Mouse (Mus musculus) layer of hippocampus, adult 9-11 months (tissue): ENCODE results near the gene Mdga2.
A peak's percentile ranks its signal among the peaks of the same experiment; 100 is the strongest.

ENCODE experiments used
- DNase-seq: peaks from one replicate; pipeline ENCODE4 v3.0.0; 2022

The Mdga2 gene

GRCm38 (mm10) chr12:67222221-67223025, at the start of gene Mdga2:
Gene Mdga2 (minus strand): TSS chr12:67222549.
- peak; percentile 74 for DNase-seq

DNA sequence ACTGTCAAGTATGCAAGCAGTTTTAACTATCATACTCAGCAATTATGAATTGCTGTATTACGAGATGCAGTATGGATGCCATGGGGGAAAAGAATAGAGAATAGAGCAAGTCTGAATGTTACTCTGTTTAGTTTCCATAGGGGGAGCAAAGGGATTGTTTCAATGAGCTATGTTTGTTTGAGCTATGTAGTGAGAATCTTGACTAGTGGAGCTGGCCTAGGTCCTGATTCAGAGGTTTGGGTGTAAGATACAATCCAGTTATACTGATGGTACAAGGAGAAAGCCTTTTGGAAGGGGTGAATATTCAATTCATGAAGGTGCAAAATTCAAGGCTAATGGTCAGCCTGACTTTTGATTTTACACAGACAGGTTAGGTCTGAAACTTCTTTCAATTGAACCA, 45.1 kb upstream of the Mdga2 start:
- DNase-seq, result no peak

DNA sequence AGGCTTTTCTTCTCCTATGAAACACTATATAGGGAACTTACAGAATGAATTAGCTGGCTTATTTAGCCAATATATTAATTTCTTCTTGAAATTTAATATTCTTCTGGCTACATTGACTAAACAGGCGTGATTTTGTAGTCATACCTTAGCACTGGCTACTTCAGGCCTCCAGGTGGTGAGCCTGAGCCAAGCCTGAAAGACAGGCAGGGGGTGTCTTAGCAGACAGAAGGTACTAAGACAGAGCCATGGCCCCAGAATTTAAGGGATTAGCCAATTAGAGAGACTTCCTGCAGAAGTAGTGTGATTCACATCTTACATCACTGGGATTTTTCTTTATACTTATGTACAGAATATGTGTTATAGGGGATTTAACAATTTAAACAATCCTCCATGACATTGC, 1.2 kb upstream of the Mdga2 start:
- no peak for DNase-seq

DNA sequence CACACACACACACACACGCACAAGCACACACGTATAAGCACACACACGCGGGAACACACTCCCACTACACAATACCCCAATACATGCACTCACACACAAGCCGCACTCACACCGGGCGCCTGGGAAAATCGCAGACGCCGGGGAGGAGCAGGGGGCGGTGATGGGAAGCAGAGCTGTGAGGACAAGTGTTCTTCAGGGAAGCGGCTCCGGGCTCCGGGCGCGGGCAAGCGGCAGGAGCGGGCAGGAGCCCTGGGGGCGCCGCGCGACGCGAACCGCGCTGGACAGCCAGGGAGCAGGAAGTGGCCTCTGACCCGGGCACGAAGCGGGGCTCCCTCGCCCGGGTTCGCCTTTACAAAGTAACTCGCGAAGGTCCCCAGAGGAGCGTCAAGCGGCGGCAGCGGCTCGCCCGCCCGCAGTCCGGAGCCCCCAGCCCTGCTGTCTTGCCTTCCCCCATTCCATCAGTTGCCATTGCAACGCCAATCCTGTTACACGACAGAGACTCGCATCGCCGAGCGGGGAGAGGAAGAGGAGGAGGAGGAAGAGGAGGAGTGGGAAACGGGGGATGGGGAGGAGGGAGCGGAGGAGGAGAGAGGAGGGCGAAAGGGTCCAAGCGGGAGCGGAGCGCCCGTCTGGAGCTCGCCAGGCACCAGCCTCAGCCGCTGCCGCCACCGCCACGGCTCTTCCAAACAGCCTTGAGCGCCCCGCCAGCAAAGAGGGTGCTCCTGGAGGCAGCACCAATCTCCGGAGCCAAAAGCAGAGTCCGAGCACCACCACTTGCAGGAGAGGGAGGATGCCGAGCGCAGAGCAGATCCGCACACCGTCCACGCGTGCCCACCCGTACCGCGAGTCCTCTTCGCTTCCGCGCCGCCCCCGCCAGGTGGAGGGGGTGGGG, 774 bp downstream of the Mdga2 start:
- peak; percentile 61 for DNase-seq

- peak; percentile 57 for DNase-seq
Observed at GRCm38 (mm10) chr12:67220641-67221231, 1.6 kb downstream of the Mdga2 start.

DNA sequence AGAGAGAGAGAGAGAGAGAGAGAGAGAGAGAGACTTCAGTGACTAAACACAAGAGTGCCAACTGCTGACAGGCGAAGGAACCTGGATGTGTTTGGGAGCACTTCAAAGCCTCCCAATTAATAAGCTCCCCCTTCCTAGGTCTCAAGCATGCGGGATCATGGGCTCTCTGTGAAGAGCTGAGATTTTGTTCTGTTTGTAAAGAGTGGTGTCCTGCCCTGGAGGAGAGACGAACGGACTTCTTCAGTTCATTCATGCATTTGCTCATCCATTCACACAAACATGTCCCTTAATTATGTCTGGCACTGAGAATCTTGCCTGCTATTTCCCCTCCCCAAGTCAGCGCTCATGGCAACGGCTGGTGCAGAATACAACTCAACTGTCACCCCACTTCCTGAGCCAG, 2.3 kb downstream of the Mdga2 start:
- DNase-seq, result peak; percentile 14

- no peak for DNase-seq
Observed at GRCm38 (mm10) chr12:67219564-67219963, 2.8 kb downstream of the Mdga2 start.

- peak; percentile 22 for DNase-seq
Observed at GRCm38 (mm10) chr12:67212801-67213200, 9.5 kb downstream of the Mdga2 start.

- DNase-seq, result no peak
Observed at GRCm38 (mm10) chr12:67178155-67178554, 44.2 kb downstream of the Mdga2 start.

DNA sequence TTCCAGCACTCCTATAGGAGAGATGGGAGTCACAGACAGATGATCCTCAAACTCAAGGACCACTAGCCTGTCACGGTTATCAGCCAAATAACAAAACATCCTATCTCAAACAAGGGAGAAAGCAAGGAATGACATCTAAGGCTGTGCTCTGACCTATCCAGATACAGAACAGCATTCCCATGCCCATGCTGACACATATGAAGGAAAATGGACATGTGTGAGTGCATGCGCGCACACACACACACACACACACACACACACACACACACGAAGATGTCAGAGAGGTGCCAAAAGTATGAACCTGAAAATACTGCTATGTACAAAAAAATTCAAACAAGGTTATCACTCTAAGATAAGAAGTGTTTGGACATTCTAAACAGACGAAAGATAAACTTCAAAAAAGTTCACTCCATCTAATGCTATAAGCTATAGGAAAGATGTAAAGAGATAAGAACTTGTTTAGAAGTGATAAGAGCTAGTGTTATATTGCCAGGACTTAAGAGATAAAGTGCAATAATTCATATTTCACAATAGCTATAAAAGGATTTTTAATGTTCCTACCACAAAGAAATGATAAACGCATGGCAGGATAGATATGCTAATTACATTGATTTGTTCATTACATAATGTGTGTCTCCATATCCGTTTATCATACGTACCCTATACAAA, 65.6 kb downstream of the Mdga2 start:
- no peak for DNase-seq

DNA sequence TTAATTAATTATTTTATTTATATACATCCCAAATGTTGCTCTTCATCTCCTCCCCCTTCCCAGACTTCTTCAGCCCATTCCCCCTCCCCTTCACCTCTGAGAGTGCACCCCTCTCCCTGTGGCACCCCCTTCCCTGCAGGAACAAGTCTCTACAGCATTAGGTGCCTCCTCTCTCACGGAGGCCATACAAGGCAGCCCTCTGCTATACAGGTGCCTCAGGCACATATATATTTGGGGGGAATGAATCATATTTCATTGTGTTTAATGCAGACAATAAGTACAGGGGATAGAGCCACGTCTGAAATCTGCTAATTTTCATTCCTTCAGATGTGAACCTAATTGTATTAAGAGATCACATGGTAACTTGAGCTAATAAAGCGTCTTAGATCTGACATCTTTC, 69.3 kb downstream of the Mdga2 start:
- no peak for DNase-seq

GRCm38 (mm10) chr12:67141605-67142004, 80.7 kb downstream of the Mdga2 start:
- no peak for DNase-seq

GRCm38 (mm10) chr12:67140131-67140530, 82.2 kb downstream of the Mdga2 start:
- DNase-seq, result no peak

GRCm38 (mm10) chr12:67127457-67127856, 94.9 kb downstream of the Mdga2 start:
- DNase-seq, result no peak

DNA sequence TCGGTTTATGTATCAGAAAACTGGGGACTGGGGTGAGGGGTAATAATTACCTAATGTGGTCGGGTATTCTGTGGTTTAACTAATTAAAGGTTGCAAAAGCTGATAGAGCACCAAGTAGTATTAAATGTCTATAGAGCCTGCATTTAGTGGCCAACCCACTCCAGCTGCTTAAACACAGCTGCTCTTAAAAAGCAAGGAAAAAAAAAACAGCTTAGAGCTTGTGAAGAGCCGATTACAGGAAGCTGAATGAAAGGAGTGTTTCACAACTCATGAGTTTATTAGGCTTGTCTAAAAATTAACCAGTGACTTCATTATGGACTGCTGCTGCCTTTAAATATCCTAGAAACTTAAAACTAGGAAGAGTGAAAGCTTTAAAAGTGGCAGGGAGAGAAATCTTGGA, 98.5 kb downstream of the Mdga2 start:
- no peak for DNase-seq

GRCm38 (mm10) chr12:67118652-67119515, 103.5 kb downstream of the Mdga2 start:
- DNase-seq, result no peak

GRCm38 (mm10) chr12:67104171-67104570, 118.2 kb downstream of the Mdga2 start:
- DNase-seq, result no peak

DNA sequence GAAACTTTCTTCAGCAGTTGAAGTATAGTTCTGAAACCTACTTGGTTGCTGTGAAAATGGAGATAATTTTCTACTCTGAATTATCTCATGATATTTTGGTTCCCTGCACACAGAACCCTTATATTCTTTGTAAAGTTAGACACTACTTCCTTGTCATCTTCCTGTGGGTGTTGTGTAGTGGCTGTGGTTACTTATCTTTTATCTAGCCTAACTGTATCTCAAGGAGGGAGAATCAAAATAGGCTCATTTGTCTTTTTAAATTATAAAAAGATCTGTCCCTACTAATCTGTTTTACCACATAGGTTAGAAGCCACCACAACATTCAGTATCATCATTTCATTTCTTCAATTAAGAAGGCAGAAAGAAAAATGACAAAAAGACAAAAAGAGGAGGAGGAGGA, 127.9 kb downstream of the Mdga2 start:
- no peak for DNase-seq

GRCm38 (mm10) chr12:67090420-67090965, 131.9 kb downstream of the Mdga2 start:
- DNase-seq, result no peak

DNA sequence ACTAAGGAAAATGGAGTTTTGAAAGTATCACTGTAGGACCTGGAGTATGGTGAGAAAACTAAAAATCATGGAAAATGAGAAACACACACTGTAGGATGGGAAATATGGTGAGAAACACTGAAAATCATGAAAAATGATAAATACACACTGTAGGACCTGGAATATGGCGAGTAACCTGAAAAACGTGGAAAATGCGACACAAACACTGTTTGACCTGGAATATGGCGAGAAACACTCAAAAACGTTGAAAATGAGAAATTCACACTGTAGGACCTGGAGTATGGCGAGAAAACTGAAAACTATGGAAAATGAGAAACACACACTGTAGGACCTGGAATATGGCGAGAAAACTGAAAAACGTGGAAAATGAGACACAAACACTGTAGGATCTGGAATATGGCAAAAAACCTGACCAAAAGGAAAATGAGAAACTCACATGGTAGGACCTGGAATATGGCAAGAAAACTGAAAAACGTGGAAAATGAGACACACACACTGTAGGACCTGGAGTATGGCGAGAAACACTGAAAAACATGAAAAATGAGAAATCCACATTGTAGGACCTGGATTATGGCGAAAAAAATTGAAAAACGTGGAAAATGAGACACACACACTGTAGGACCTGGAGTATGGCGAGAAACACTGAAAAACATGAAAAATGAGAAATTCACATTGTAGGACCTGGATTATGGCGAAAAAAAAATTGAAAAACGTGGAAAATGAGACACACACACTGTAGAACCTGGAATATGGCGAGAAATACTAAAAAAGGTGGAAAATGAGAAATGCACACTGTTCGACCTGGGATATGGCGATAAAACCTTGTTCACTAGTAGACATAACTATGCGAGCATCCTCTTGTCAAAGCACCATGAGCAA, 163.0 kb downstream of the Mdga2 start:
- DNase-seq, result no peak

DNA sequence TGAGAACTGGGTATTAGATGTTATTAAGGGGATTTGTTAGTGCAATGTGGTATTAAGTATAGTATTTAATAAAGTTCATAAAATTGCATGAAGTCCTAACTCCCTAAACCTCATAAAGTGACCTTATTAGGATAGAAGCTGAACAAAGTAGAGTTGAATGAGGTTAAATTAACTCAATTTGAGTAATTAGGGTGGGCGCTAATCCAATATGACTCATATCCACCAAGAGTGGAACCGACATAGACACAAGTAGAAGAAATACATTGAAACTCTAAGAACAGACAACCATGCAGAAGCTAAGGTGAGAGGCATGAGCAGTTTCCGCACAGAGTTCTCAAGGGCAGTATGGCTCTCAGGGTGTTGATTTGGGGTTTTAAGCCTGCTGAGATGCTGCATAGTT, 165.7 kb downstream of the Mdga2 start:
- DNase-seq, result no peak
